Mouse (Mus musculus) heart, postnatal 14 days (tissue): ENCODE data around the gene Sars2. TPM values are rescaled to one million over a fixed set of nuclear protein-coding genes. Genes with fewer than 3 reads are reported as not detected.
"Not testable (repeated sequence)": the region's sequence is repeated elsewhere in the genome, so short reads cannot be mapped to it uniquely, and the experiment has no call there.

Experiments
- DNase-seq, 2 experiments: peaks; one replicate each; pipeline ENCODE4 v3.0.0; 2021 to 2022
- intact Hi-C: fragments of 180-260 bp; cut with DNase I; formaldehyde crosslinking; loops from one replicate; pipeline ENCODE4 v1.15.1; 2025
- long read RNA-seq, 2 experiments: library from polyadenylated mRNA; stranded (forward); transcript quantifications; one replicate each; pipeline ENCODE4 v2.0.0; 2021
- total RNA-seq, 2 experiments: library from RNA; stranded (reverse); gene quantifications; 2 replicates each; pipeline ENCODE4 v1.2.3; 2021

Sars2 gene
- total RNA-seq = 10 to 100 TPM; 14.1 to 16.3 TPM
- long read RNA-seq, experiment 1, transcript Sars2-201 (16 exons, 1,868 nt) = major isoform, 23 of 23 reads
- long read RNA-seq, experiment 1, partial matches to known transcripts = 0 of 23 reads
- long read RNA-seq, experiment 1, other reads (novel, unspliced or antisense) = 0 of 23 reads
- long read RNA-seq, experiment 2, transcript Sars2-201 (16 exons, 1,868 nt) = major isoform, 13 of 17 reads
- long read RNA-seq, experiment 2, partial matches to known transcripts = 2 of 17 reads
- long read RNA-seq, experiment 2, other reads (novel, unspliced or antisense) = 2 of 17 reads

GRCm38 (mm10) chr7:28741709-28742438 is at the start of gene Sars2, which contains the start of gene Mrps12:
Gene Sars2, plus strand, starts transcription at chr7:28741992.
Gene Mrps12, minus strand, starts transcription at chr7:28741820.
- intact Hi-C loops = no loop called here
- peak; percentile 95 to 97 for DNase-seq

- intact Hi-C loops = no loop called here
- DNase-seq = peak in 1 of 2 experiments; percentile 2
These were observed 49.1 kb upstream of the Sars2 start, which contains the start of gene Fbxo27 for GRCm38 (mm10) chr7:28692545-28693320. Gene Fbxo27, plus strand, starts transcription at chr7:28692849.

DNA sequence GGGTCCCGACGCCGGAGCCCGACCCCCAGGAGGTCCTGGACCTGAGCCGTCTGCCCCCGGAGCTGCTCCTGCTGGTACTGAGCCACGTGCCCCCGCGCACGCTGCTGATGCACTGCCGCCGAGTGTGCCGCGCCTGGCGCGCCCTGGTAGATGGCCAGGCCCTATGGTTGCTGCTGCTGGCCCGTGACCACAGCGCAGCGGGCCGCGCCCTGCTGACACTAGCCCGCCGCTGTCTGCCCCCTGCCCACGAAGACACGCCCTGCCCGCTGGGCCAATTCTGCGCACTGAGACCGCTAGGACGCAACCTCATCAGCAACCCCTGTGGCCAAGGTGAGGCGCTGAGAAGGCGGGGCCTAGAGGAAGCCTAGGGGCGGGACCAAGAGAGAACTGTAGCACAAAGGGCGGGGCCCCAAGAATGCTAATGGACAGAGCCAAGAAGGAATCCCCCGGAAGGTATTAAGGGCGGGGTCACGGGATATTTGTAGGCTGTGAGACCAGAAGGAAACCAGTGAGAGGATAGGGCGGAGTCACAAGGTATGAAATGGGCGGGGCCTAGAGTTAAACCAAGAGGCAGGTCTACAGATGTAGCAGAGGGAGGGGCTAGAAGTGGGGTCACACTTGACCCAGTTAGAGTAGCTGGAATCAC is 48.3 kb upstream of the Sars2 start:
- peak; percentile 14 to 34 for DNase-seq
- intact Hi-C loops = no loop called here

DNA sequence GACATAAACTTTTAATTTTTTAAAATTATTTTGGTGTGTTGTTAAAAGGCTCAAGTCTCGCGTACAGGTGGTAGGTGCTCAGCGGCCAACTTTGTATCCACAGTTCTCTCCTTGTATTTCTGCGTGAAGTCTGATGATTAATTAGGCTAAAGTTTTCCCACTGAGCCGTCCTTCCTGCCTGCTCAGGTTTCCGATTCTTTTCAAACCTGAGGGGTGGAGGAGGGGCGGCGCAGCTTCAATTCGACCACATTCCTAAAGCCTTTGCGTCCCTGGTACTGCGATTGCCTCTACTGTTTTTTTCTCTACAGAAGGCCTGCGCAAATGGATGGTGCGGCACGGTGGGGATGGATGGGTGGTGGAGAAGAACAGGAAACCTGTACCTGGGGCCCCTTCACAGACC is 47.4 kb upstream of the Sars2 start:
- no peak for DNase-seq
- intact Hi-C loops = no loop called here

DNA sequence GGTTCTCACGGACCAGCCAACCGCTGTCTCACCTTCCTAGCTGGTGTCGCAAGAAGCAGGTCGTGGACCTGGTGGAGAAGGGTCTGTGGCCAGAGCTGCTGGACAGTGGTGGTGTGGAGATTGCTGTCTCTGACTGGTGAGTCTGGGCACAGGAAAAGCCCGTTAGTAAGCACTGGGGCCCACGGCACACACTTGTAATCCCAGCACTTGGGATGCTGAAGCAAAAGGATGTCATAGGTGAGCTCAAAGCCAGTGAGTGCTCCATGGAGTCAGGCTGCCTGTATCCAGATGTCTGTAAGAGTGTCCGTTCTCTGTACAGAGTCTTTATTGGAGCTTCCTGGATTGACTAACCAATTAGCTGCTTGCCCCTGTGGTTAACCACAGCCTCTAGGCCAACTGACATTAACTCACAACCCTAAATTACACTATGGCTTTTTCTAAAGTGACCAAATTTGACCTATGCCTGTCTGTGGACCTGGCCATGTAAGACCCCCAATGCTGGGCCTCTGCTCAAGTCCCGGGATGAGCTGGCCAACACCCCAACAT is 46.8 kb upstream of the Sars2 start:
- intact Hi-C loops = no loop called here

GRCm38 (mm10) chr7:28697277-28697676 is 44.5 kb upstream of the Sars2 start:
- DNase-seq = no peak
- intact Hi-C loops = no loop called here

More for the DNA sequence above, 46.8 kb upstream of the Sars2 start:
- no peak for DNase-seq

- no peak for DNase-seq
- intact Hi-C loops = no loop called here
These were observed 41.5 kb upstream of the Sars2 start for GRCm38 (mm10) chr7:28700269-28700668.

GRCm38 (mm10) chr7:28701306-28701705 is 40.5 kb upstream of the Sars2 start:
- intact Hi-C loops, DNase-seq: not testable (repeated sequence)

DNA sequence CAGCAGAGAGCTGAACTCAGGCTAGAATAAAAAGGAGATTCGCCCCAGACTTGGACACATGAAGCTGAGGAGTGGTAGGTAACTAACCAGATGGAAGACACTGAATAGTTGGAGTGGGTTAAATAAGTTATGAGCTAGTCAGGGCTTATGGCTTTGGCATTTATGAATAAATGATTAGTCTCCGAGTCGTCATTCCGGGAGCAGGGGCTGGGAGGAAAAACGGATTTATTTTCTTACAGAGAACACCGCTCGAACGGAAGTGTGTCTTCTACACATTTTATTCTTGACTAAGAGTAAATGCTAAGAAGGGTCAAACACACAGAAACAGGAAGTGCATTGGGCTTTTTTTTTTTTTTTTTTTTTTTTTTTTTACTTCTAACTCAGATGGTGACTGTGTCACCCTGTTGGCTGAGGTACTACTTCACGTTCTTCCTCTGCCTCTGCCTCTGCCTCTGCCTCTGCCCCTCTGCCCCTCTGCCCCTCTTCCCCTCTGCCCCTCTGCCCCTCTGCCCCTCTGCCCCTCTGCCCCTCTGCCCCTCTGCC is 39.1 kb upstream of the Sars2 start:
- DNase-seq = no peak
- intact Hi-C loops = no loop called here

DNA sequence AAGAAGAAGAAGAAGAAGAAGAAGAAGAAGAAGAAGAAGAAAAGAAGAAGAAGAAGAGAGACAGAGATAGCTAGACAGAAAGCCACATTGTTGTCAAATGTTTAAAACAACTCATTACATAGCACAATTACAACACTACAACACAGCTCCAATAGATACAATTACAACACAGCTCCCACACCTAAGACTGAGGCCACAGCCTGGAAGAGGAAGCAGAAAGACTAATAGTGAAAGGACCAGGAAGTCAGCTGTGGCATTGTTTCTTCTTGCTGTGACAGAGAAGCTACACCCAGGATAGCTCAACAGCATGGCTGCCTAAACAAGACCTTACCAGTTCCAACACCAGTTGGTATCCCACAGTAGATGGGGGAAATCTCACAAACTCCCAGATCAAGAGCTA is 32.3 kb upstream of the Sars2 start:
- intact Hi-C loops = no loop called here
- DNase-seq = no peak

GRCm38 (mm10) chr7:28710962-28711361 is 30.8 kb upstream of the Sars2 start:
- intact Hi-C loops = no loop called here
- DNase-seq = no peak

DNA sequence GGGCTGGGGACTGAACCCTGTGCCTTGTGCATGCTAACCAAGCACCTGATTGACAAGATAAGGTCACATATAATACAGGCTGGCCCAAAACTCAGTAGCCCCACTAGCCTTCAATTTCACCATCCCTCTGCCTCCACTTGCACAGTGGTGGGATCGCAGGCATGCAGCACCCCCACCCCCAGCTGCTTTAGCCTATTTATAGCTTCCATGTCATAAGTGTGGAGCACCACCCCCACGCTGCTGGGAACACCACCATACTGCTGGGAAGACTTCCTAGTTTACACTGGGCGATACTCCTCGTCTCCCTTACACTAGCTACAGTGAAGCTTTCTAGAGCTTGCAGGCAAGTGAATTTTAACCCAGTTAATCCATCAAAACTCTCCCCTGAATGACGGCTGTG is 27.1 kb upstream of the Sars2 start:
- intact Hi-C loops = no loop called here
- no peak for DNase-seq

- no peak for DNase-seq
- intact Hi-C loops = no loop called here
These were observed 26.2 kb upstream of the Sars2 start for GRCm38 (mm10) chr7:28715598-28715997.

DNA sequence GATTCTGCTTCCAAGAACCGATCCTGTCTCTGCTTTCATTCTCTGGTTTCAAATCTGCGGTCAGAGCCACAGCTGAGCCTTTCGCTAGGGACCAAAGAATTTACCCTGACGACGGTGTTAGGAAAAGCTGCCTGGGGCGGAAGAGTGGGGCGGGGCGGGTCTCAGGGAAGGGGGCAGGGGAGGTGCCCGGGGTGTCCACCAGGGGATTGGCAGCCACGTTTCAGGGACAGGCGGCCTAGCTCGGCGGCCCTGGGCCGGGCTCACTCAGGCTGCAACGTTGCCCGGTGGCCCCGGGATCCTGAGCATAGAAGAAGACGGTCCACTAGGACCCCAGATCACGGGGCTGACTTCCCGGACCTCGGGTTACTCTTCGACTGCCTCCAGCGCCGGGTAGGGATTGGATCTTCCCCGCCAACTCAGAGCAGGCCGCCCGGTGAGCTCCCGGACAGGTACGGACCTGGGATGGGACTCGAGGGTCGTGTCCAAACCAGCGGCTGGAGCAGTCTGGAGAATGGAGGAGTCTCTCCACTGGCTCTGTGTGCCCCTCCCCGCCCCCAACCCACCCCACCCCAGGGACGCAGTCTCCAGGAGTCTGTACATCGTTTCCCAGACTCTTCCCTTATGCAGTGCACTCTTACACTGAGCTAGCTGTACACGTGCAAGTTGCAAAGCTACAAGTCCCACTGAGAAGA is 25.1 kb upstream of the Sars2 start, which contains the start of gene Fbxo17:
Gene Fbxo17, plus strand, starts transcription at position 215 of the 692 bp plus-strand sequence.
- intact Hi-C loops = no loop called here
- DNase-seq = peak; percentile 45 to 63

DNA sequence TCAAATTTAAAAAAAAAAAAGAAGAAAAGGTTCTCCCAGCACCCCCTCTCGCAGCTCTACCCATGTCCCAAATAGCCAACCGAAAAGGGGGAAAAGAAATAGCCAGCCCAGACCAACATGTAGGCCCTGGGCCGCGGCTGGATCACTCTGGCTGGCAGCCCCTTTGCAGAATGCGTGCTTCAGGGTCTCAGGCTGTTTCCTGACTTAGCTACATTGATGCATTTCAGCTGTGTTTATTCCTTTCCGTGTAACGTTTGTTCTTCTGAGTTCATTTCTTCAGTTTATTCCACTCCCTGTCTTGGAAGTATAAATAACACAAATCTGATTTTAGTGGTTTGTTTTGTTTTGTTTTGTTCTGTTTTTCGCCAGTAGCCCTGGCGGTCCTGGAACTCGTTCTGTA is 24.1 kb upstream of the Sars2 start:
- DNase-seq = no peak
- intact Hi-C loops = no loop called here

DNA sequence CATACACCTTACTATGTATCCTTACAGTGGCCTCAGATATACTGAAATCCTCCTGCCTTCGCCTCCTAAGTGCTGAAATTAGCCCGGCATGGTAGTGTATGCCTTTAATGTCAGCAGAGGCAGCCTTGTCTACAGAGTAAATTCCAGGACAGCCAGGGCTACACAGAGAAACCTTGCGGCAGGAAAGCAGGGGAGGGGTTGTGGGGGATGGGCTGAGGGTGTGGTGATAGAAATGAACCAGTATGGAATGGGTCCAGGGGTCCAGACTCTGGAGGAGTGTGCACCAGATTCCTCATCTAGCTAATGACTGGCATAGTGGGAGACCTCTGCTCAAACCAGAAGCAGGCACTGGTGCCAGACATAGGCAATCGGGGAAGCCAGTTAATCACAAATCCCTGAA is 22.6 kb upstream of the Sars2 start:
- intact Hi-C loops = no loop called here
- no peak for DNase-seq

GRCm38 (mm10) chr7:28719650-28720049 is 22.1 kb upstream of the Sars2 start:
- no peak for DNase-seq
- intact Hi-C loops = no loop called here

DNA sequence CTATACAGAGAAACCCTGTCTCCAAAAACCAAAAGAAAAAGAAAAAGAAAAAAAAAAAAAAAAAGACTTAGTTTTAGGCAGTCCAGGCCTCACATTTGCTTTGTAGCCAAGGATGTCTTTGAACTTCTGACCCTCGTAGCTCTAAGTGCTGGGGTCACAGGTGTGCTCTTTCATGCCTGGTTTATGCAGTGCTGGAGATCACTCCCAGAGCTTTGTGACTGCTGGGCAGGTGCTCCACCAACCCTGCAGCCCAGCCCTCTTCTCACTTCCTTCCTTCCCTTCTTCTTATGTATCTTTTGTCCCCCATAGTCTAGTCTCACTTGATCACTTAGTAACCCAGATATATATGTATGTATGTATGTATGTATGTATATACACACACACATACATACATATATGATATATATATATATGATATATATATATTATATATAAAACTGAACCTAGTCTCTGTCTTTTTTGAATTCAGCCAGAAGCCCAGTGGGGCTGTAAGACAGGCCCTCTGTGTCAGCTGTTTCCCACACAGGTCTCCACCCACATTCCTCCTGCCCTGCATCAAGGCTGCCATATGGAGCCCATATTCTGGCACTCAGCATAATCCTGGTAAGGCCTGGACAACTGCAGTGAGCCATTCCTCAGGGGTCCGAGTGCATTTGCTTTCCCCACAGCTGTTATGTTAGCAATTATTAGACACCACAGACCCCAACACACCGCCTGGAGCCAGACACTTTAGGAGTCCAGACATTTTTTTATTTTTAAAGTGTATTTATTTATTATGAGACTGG is 20.8 kb upstream of the Sars2 start:
- intact Hi-C loops = no loop called here
- DNase-seq = no peak

- intact Hi-C loops = no loop called here
- DNase-seq = no peak
These were observed 19.7 kb upstream of the Sars2 start for GRCm38 (mm10) chr7:28722079-28722478.
